Mouse (Mus musculus) inflammation-experienced regulatory T-cells, adult 6 months (primary cell): ENCODE data around the gene Rab37. TPM values are rescaled to one million over a fixed set of nuclear protein-coding genes. Genes with fewer than 3 reads are reported as not detected.

ENCODE experiments used
- ATAC-seq: one replicate; pipeline ENCODE4 v1.8.0; 2017
- polyA plus RNA-seq, 3 experiments: library from polyadenylated mRNA; unstranded; fragments of 100-300 nt; shearing (Covaris generic); gene quantifications; one replicate each; pipeline ENCODE4 v1.2.1; 2017

The Rab37 gene
- polyA plus RNA-seq, 3 experiments from 2014 or later, result 106 to 231 (median 206) TPM

- no peak for ATAC-seq
Measured at GRCm38 (mm10) chr11:115086213-115086612, 5.0 kb upstream of the Rab37 start.

GRCm38 (mm10) chr11:115089853-115090252, 1.4 kb upstream of the Rab37 start:
- no peak for ATAC-seq

GRCm38 (mm10) chr11:115092140-115092539, 909 bp downstream of the Rab37 start:
- no peak for ATAC-seq

- ATAC-seq, result no peak
Measured at GRCm38 (mm10) chr11:115098203-115098932, 7.1 kb downstream of the Rab37 start.

GRCm38 (mm10) chr11:115099241-115099840, 8.1 kb downstream of the Rab37 start:
- ATAC-seq, result no peak

GRCm38 (mm10) chr11:115100032-115100621, 8.9 kb downstream of the Rab37 start:
- ATAC-seq, result no peak

- no peak for ATAC-seq
Measured at GRCm38 (mm10) chr11:115100741-115101140, 9.5 kb downstream of the Rab37 start.

GRCm38 (mm10) chr11:115101615-115102051, 10.4 kb downstream of the Rab37 start:
- ATAC-seq, result no peak

GRCm38 (mm10) chr11:115102116-115102515, 10.9 kb downstream of the Rab37 start:
- no peak for ATAC-seq

GRCm38 (mm10) chr11:115103470-115104413, 12.5 kb downstream of the Rab37 start:
- ATAC-seq, result no peak

- no peak for ATAC-seq
Measured at GRCm38 (mm10) chr11:115104769-115105563, 13.7 kb downstream of the Rab37 start.

GRCm38 (mm10) chr11:115106638-115107037, 15.4 kb downstream of the Rab37 start:
- ATAC-seq, result no peak

- ATAC-seq, result no peak
Measured at GRCm38 (mm10) chr11:115107403-115107916, 16.2 kb downstream of the Rab37 start.

GRCm38 (mm10) chr11:115108176-115108575, 16.9 kb downstream of the Rab37 start:
- no peak for ATAC-seq

GRCm38 (mm10) chr11:115110271-115110670, 19.0 kb downstream of the Rab37 start:
- ATAC-seq, result no peak

GRCm38 (mm10) chr11:115112196-115112595, 21.0 kb downstream of the Rab37 start:
- ATAC-seq, result no peak

- ATAC-seq, result no peak
Measured at GRCm38 (mm10) chr11:115119409-115119808, 28.2 kb downstream of the Rab37 start.

- peak; percentile 80 for ATAC-seq
Measured at GRCm38 (mm10) chr11:115128483-115128882, 37.3 kb downstream of the Rab37 start.

- ATAC-seq, result no peak
Measured at GRCm38 (mm10) chr11:115129508-115130126, 38.4 kb downstream of the Rab37 start.

GRCm38 (mm10) chr11:115131768-115132381, 40.6 kb downstream of the Rab37 start:
- peak; percentile 13 for ATAC-seq

- ATAC-seq, result peak; percentile 41
Measured at GRCm38 (mm10) chr11:115133800-115134199, 42.6 kb downstream of the Rab37 start, which contains the start of gene Cd300lf. TSS of gene Cd300lf (minus strand) at chr11:115133992.
